Mouse (Mus musculus) left cerebral cortex, postnatal 25 days (tissue): ENCODE measurements at regions not wholly inside any gene's neighbourhood (a gene's known extent, or its start where the extent isn't known, plus 50 kb on each side); places are given as distances from the start of the nearest gene placed in this dataset.

ENCODE experiments used
- DNase-seq, 2 experiments: peaks; one replicate each; pipeline ENCODE4 v3.0.0; 2022; ENCODE audit warnings: low spot score in 2 of 2, mixed read lengths in 1 of 2
- intact Hi-C: fragments of 180-260 bp; cut with DNase I; formaldehyde crosslinking; loops from one replicate; pipeline ENCODE4 v1.15.1; 2025

DNA sequence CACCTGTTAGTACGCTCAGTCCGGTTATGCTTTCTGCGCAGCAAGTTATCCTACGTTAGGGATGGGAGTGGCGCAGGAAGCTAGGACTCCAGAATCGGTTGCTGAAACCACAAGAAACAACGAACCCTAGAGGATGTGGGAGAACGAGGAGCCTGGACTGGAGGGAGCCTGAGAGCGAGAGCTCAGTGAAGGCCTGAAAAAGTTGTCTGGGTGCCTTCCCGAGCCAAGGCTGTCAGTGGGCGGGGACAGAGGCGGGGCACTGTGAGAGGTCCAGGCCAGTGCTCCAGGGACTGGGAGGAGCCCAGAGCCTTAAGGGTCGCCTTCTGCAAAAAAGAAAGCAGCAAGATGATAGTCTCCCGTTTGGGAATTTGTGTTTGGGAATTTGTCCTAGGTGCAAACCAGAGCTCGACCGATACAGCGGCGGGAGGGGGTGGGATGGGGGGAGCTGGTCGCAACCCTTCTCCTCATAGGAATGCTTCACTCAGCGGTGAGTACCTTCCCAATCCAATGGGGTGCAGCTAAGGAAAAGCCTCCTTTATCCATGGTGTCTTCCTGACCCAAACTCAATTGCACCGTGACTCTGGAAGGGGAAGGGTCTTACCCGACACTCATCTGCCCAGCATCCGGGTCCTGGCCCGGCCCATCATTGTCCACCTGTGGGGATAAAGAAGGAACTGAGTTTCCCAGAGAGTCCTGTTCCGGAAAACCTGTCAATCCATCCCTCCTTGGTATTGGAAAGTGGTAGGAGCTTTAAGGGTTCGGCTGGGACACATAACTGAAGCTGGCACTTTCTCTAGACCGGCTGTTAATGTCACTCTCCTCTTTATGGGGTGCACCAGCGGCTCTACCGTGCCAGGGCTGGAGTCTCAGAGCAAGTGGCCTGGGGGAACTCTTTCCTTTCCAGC, 453.6 kb upstream of the Tmem132c start:
- peak in 1 of 2 experiments; percentile 60 for DNase-seq
- intact Hi-C loops: no loop called here

DNA sequence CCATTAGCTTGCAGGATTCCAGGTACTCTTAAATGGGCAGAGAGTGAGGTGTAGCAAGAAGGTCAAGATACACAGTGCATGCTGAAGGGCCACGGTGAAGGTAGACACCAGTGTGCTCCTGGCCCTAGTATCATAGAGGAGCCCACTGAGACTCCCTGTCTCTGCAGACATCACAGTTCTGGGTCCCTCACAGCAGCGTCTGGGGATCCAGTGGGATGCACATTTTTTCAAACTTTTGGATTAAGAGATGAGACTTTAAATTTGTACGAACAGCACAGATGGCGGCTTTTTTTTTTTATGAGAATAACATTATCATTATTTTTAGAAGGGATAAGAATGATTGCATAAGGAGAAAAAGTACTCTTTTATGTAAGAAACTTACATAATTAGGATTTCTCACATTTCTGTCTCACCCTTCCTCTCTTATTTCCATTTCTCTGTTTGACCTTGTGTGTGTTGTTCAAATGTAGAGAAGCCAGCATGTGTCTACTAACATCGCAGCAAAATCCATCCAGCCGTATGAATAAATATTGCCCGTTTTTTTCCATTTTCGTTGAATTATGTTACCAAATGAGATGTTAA, 441.8 kb upstream of the Tmem132c start:
- intact Hi-C loops: loop anchor here (10.0 kb wide), 1 partner anchor 1275 kb away; no protein-coding TSS in a partner anchor
- peak; percentile 25 to 73 for DNase-seq

DNA sequence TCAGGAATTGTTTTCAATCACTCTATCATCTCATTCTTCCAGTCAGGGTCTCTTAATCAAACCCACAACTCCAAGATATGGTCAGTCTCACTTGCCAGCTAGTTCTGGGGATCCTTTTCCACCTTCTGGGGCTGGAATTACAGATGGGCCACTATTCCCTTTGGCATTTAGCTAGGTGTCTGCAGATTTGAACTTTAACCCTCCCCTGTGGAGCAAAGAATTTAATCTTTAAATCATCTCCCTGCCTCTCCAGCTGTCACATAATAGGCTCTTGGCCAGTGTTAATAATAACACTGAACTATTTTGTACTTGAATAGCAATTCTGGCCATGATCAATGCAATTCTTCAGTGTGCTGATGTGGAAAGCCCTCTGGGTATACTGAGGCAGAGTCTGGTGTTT, 435.0 kb upstream of the Tmem132c start:
- no peak for DNase-seq
- intact Hi-C loops: loop anchor here (10.0 kb wide), 1 partner anchor 1282 kb away; no protein-coding TSS in a partner anchor

DNA sequence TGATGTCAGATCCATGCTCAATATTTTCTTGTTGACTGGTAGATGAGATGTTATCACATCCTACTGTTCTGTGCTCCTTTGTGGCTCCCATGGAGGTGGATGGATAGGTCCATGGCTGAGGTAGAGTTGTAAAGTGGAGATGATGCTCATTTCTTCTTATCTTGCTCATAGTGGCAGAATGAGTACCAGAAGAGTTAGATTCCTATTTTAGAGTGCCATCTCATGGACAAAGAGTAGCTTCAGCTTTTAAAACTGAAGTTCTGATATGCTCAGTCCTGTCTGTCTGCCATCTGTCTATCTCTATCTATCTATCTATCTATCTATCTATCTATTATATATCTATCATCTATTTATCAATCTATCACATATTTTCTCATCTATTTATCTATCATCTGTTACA, 425.5 kb upstream of the Tmem132c start:
- intact Hi-C loops: loop anchor here (10.0 kb wide), 1 partner anchor 191 kb away; no protein-coding TSS in a partner anchor
- DNase-seq: no peak

- intact Hi-C loops: no loop called here
- DNase-seq: peak; percentile 20 to 71
These were observed 406.2 kb upstream of the Tmem132c start for GRCm38 (mm10) chr5:126835440-126835839.

- no peak for DNase-seq
- intact Hi-C loops: no loop called here
These were observed 399.0 kb upstream of the Tmem132c start for GRCm38 (mm10) chr5:126842606-126843005.

- DNase-seq: no peak
- intact Hi-C loops: no loop called here
These were observed 379.5 kb upstream of the Tmem132c start for GRCm38 (mm10) chr5:126862078-126862477.

GRCm38 (mm10) chr5:126875842-126876241, 365.8 kb upstream of the Tmem132c start:
- no peak for DNase-seq
- intact Hi-C loops: no loop called here

DNA sequence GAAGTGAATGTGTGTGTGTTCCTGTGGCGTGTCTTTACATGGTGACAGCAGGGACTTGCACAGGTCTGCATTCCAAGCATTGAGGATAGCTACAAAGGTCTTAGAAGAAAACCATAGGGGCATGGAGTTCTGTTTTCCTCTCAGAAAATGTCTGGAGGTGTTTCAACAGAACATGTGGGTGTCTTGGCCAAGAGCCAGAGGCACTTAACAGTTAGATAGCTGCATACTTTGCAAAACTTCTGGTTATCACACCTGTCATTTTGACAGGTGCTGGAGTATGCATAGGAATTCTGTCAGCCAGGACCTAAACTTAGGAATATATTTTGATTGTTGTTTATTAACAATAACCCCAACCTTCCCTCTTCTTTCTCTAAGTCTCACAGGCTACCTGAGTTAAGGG, 350.9 kb upstream of the Tmem132c start:
- intact Hi-C loops: no loop called here
- DNase-seq: no peak

DNA sequence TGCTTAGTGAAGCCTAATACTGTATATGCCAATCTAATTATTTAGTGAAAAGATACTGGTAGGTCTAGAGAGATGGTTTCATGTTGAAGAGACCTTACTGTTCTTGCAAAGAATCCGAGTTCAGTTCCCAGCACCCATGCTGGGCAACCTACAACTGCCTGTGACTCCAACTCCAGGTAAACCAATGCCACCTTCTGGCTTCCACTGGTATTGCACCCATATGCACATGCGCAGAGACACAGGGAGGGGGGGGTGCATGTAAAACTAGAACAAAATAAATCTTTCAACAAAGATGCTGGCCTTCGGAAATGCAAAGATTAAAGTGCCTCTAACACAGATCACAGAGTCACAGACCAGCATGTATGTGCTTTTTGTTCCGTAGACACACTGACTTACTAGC, 348.5 kb upstream of the Tmem132c start:
- intact Hi-C loops: no loop called here
- no peak for DNase-seq

- DNase-seq: no peak
- intact Hi-C loops: no loop called here
These were observed 331.5 kb upstream of the Tmem132c start for GRCm38 (mm10) chr5:126910084-126910483.

- intact Hi-C loops: no loop called here
- DNase-seq: no peak
These were observed 324.3 kb upstream of the Tmem132c start for GRCm38 (mm10) chr5:126917300-126917699.

GRCm38 (mm10) chr5:126933466-126933865, 308.1 kb upstream of the Tmem132c start:
- intact Hi-C loops: no loop called here
- no peak for DNase-seq

DNA sequence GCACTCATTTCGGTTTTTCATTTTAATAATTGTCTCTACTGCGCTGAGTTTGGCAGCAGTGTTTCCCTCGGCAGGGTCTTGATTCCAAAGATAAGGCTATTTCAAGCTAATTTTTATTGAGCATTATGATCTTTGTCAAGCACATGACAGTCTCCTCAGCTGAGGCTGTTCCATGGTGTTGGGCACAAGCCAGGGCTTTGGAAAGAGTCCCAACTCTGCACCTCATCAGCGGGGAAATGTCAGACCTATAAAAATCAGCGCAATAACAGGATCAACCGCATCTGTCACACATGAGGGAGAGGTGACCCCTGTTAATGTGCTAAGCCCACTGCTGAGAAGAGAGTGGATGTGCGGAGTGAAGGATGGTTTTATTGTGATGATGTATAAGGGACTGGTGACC, 296.7 kb upstream of the Tmem132c start:
- intact Hi-C loops: no loop called here
- DNase-seq: no peak

GRCm38 (mm10) chr5:126954189-126954588, 287.4 kb upstream of the Tmem132c start:
- intact Hi-C loops: no loop called here
- no peak for DNase-seq

DNA sequence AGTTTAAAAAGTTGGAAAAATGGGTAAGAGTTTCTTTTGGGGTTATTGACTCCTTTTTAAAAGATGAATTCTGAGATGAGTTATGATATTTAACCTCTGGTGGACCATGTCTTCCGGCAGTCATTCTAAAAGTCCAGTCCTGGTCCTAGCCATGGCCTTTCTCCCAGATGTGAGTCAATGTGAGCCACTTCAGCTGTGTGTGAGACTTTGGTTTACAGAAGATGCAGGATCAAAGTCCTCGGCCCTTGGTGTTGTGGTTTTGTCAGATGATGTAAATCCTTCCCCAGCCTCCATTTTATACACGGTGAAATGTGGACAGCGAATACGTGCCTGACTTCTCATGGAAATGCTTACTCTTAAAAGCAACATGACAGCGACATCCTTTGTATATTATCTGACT, 287.0 kb upstream of the Tmem132c start:
- intact Hi-C loops: no loop called here
- no peak for DNase-seq

GRCm38 (mm10) chr5:126964577-126964976, 277.0 kb upstream of the Tmem132c start:
- intact Hi-C loops: no loop called here
- DNase-seq: no peak

GRCm38 (mm10) chr5:126967076-126967475, 274.5 kb upstream of the Tmem132c start:
- intact Hi-C loops: no loop called here
- DNase-seq: peak in 1 of 2 experiments; percentile 71

DNA sequence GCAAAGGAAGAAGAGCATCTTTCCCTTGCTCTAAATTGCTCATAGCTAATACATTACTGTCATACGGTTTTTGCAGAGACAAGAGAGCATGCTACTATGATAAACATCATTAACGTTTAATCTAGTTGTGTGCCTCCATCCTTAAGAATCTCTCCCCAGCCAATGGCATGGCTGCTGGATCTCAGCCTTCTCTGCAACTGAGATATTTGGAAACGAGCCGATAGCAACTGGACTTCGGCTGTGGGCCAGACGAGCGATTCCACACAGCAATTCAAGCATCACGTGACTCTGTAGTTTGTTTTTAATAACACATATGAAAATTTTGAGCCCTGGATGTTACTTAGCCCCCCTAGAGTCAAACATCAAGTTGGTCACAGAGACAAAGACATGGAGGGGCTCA, 272.2 kb upstream of the Tmem132c start:
- no peak for DNase-seq
- intact Hi-C loops: no loop called here

- DNase-seq: no peak
- intact Hi-C loops: loop anchor here (5.0 kb wide), 1 partner anchor 191 kb away; no protein-coding TSS in a partner anchor
These were observed 270.3 kb upstream of the Tmem132c start for GRCm38 (mm10) chr5:126971284-126971683.

DNA sequence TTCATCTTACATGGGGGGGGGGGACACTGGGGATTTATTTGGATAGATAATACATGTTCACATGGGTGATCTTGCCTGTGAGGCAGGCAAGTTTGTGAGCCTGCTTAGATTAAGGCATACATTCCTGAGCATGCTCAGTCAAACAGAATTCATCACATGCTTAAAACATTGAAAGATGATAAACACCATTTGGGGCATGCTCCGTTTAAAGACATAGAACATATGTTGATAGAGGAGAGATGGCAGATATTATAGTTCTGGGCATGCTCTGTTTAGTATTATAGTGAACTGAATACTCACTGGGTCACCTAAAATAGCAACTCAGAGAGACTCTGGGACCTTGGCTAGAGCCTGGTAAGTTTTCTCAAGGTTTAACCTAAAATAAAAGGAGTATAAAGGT, 269.6 kb upstream of the Tmem132c start:
- DNase-seq: no peak
- intact Hi-C loops: loop anchor here (5.0 kb wide), 1 partner anchor 190 kb away; no protein-coding TSS in a partner anchor
